Mouse (Mus musculus) kidney, embryonic 14.5 days (tissue): ENCODE results near the gene Cldn19. TPM values are rescaled to one million over a fixed set of nuclear protein-coding genes. Genes with fewer than 3 reads are reported as not detected.

Experiments
- ATAC-seq: fragments of 200-750 bp; cut with Nextera tagmentation; 2 replicates; pipeline ENCODE4 v1.8.0; 2017; ENCODE audit warnings: moderate number of reproducible peaks, mild to moderate bottlenecking, moderate TSS enrichment, moderate library complexity; ENCODE audit not compliant: low FRiP score, low TSS enrichment
- H3K27ac ChIP-seq: fragments of 300-500 bp; sonication (generic); 2 replicates; pipeline ENCODE4 v1.5.1; 2014; ENCODE audit warnings: low read depth, mild to moderate bottlenecking, low read length, moderate library complexity, mixed read lengths
- H3K27me3 ChIP-seq: fragments of 300-500 bp; sonication (generic); 2 replicates; pipeline ENCODE4 v1.6.1; 2014; ENCODE audit warnings: mild to moderate bottlenecking, low read length; ENCODE audit not compliant: control insufficient read depth, insufficient read depth
- H3K36me3 ChIP-seq: fragments of 300-500 bp; sonication (generic); 2 replicates; pipeline ENCODE4 v1.6.1; 2014; ENCODE audit warnings: low read length, mixed read lengths; ENCODE audit not compliant: control insufficient read depth, insufficient read depth
- H3K4me1 ChIP-seq: fragments of 300-500 bp; sonication (generic); 2 replicates; pipeline ENCODE4 v1.6.1; 2014; ENCODE audit warnings: low read length, mixed read lengths; ENCODE audit not compliant: control insufficient read depth, insufficient read depth
- H3K4me2 ChIP-seq: fragments of 300-500 bp; sonication (generic); replicated peaks from 2 replicates; pipeline ENCODE4 v1.6.1; 2014; ENCODE audit warnings: low read depth, mild to moderate bottlenecking, low read length
- H3K4me3 ChIP-seq: fragments of 300-500 bp; sonication (generic); 2 replicates; pipeline ENCODE4 v1.5.1; 2014; ENCODE audit warnings: mild to moderate bottlenecking, low read length
- H3K9ac ChIP-seq: fragments of 300-500 bp; sonication (generic); 2 replicates; pipeline ENCODE4 v1.6.1; 2014; ENCODE audit warnings: low read depth, mild to moderate bottlenecking, low read length, moderate library complexity
- H3K9me3 ChIP-seq: fragments of 300-500 bp; sonication (generic); 2 replicates; pipeline ENCODE4 v1.6.1; 2016; ENCODE audit warnings: low read length; ENCODE audit not compliant: control insufficient read depth
- WGBS: fragments of 180-500 bp; shearing (Covaris S2); extraction: QIAGEN DNeasy Blood & Tissue Kit; methylation state at CpG from one replicate; pipeline ENCODE4 v1.1.7; 2014; 5-methylcytosine and 5-hydroxymethylcytosine counted together
- polyA plus RNA-seq: library from polyadenylated mRNA; unstranded; fragments of >200 nt; fragmentation: Nextera tagmentation; extraction: Ambion mirVana; gene quantifications from 2 replicates; pipeline ENCODE4 v1.2.1, GENCODE M21; 2014

Gene Cldn19
- polyA plus RNA-seq, 1 experiment from 2014 or later, result 10.4 TPM

GRCm38 (mm10) chr4:119285336-119285735 is 30.1 kb downstream of the Cldn19 start:
- peaks cover 76% of the 10 kb centered on the region for H3K36me3 ChIP-seq
- H3K9ac ChIP-seq, result no peak overlapping the region
- no peak for ATAC-seq
- 48% methylated on average over 2 of the region's 2 CpGs for whole genome bisulfite sequencing
- H3K4me1 ChIP-seq, result no peaks in the 10 kb centered on the region
- no peaks in the 10 kb centered on the region for H3K27me3 ChIP-seq
- peak overlapping the region; percentile 59; the same call in 1 of the 2 replicates for H3K27ac ChIP-seq
- H3K4me2 ChIP-seq, result no peak overlapping the region
- H3K9me3 ChIP-seq, result no peaks in the 10 kb centered on the region
- H3K4me3 ChIP-seq, result no peak overlapping the region

GRCm38 (mm10) chr4:119291921-119292320 is 36.7 kb downstream of the Cldn19 start:
- ATAC-seq, result no peak
- Histone ChIP-seq H3K27ac (no peak overlapping the region), H3K27me3 (no peaks in the 10 kb centered on the region), H3K4me3 (peak overlapping the region; percentile 97), H3K4me2 (peak overlapping the region; percentile 85), H3K36me3 (peaks cover 29% of the 10 kb centered on the region), H3K9me3 (no peaks in the 10 kb centered on the region), H3K4me1 (peaks cover 11% of the 10 kb centered on the region), H3K9ac (peak overlapping the region; percentile 96; the same call in 1 of the 2 replicates)
- 83% methylated on average over 1 of the region's 1 CpGs for WGBS

GRCm38 (mm10) chr4:119292771-119293573 is 37.8 kb downstream of the Cldn19 start:
- H3K27me3 ChIP-seq, result no peaks in the 10 kb centered on the region
- H3K27ac ChIP-seq, result peak overlapping the region; percentile 91
- peaks cover 11% of the 10 kb centered on the region for H3K4me1 ChIP-seq
- ATAC-seq, result no peak
- peak overlapping the region; percentile 97 for H3K4me3 ChIP-seq
- H3K9ac ChIP-seq, result peak overlapping the region; percentile 96
- peak overlapping the region; percentile 85 for H3K4me2 ChIP-seq
- WGBS, result 1% methylated on average over 24 of the region's 24 CpGs
- no peaks in the 10 kb centered on the region for H3K9me3 ChIP-seq
- H3K36me3 ChIP-seq, result peaks cover 19% of the 10 kb centered on the region

GRCm38 (mm10) chr4:119293574-119294258 is 38.5 kb downstream of the Cldn19 start:
- WGBS, result under 1% methylated on average over 51 of the region's 80 CpGs
- peak; percentile 36 for ATAC-seq

GRCm38 (mm10) chr4:119294415-119295133 is 39.4 kb downstream of the Cldn19 start, which contains the start of gene Ybx1:
Gene Ybx1, minus strand, starts transcription at chr4:119294604.
- ATAC-seq, result peak; percentile 99
- no peaks in the 10 kb centered on the region for H3K9me3 ChIP-seq

More at GRCm38 (mm10) chr4:119293574-119294258, 38.5 kb downstream of the Cldn19 start:
- no peaks in the 10 kb centered on the region for H3K27me3 ChIP-seq
- no peaks in the 10 kb centered on the region for H3K9me3 ChIP-seq
- peaks cover 11% of the 10 kb centered on the region for H3K36me3 ChIP-seq
- peak overlapping the region; percentile 85 for H3K4me2 ChIP-seq
- H3K9ac ChIP-seq, result peak overlapping the region; percentile 96
- H3K27ac ChIP-seq, result peak overlapping the region; percentile 91
- peak overlapping the region; percentile 97 for H3K4me3 ChIP-seq
- peaks cover 11% of the 10 kb centered on the region for H3K4me1 ChIP-seq

GRCm38 (mm10) chr4:119295134-119295453 is 39.9 kb downstream of the Cldn19 start:
- H3K27ac ChIP-seq, result peak overlapping the region; percentile 93
- 7% methylated on average over 6 of the region's 6 CpGs for WGBS
- H3K27me3 ChIP-seq, result no peaks in the 10 kb centered on the region
- no peaks in the 10 kb centered on the region for H3K9me3 ChIP-seq
- peak overlapping the region; percentile 97 for H3K4me3 ChIP-seq
- no peak for ATAC-seq
- peak overlapping the region; percentile 96 for H3K9ac ChIP-seq
- H3K36me3 ChIP-seq, result peaks cover 9% of the 10 kb centered on the region; the same call in 1 of the 2 replicates
- peaks cover 11% of the 10 kb centered on the region for H3K4me1 ChIP-seq
- peak overlapping the region; percentile 76 for H3K4me2 ChIP-seq

More at GRCm38 (mm10) chr4:119294415-119295133, 39.4 kb downstream of the Cldn19 start, which contains the start of gene Ybx1:
- under 1% methylated on average over 60 of the region's 61 CpGs for WGBS
- Histone ChIP-seq H3K27ac (peak within 1 kb of the TSS; percentile 93), H3K4me3 (peak within 1 kb of the TSS; percentile 97), H3K4me2 (peak within 1 kb of the TSS; percentile 85), H3K9ac (peak within 1 kb of the TSS; percentile 96), H3K4me1 (peaks cover 11% of the 10 kb centered on the region), H3K36me3 (peaks cover 9% of the 10 kb centered on the region; the same call in 1 of the 2 replicates), H3K27me3 (no peaks in the 10 kb centered on the region)

- Histone ChIP-seq H3K27me3 (no peaks in the 10 kb centered on the region), H3K36me3 (no peaks in the 10 kb centered on the region), H3K4me1 (peaks cover 6% of the 10 kb centered on the region), H3K4me3 (no peak overlapping the region), H3K4me2 (no peak overlapping the region), H3K9me3 (no peaks in the 10 kb centered on the region), H3K9ac (no peak overlapping the region), H3K27ac (no peak overlapping the region)
- no peak for ATAC-seq
- 52% methylated on average over 2 of the region's 2 CpGs for WGBS
Measured at GRCm38 (mm10) chr4:119297361-119297760, 42.1 kb downstream of the Cldn19 start.

- Histone ChIP-seq H3K36me3 (no peaks in the 10 kb centered on the region), H3K4me3 (no peak overlapping the region), H3K9me3 (no peaks in the 10 kb centered on the region), H3K27ac (no peak overlapping the region), H3K9ac (no peak overlapping the region), H3K4me1 (no peaks in the 10 kb centered on the region; the same call in 1 of the 2 replicates), H3K27me3 (no peaks in the 10 kb centered on the region), H3K4me2 (no peak overlapping the region)
- 90% methylated on average over 3 of the region's 3 CpGs for WGBS
- ATAC-seq, result no peak
Measured at GRCm38 (mm10) chr4:119300761-119301160, 45.5 kb downstream of the Cldn19 start.
